Mouse (Mus musculus) naive thymus-derived CD4-positive, alpha-beta T cell, adult 2 months (primary cell): ENCODE measurements at regions not wholly inside any gene's neighbourhood (a gene's known extent, or its start where the extent isn't known, plus 50 kb on each side); places are given as distances from the start of the nearest gene placed in this dataset.
A peak's percentile ranks its signal among the peaks of the same experiment; 100 is the strongest.

ENCODE experiments used
- DNase-seq: peaks from one replicate; pipeline ENCODE4 v3.0.0-alpha.2; 2011; ENCODE audit warnings: low read depth

GRCm38 (mm10) chr2:30717566-30718328, 85.7 kb downstream of the 1700001O22Rik start:
- peak; percentile 25 for DNase-seq

- peak; percentile 22 for DNase-seq
Measured at GRCm38 (mm10) chr2:30716580-30717565, 86.6 kb downstream of the 1700001O22Rik start.

GRCm38 (mm10) chr2:30715720-30716310, 87.6 kb downstream of the 1700001O22Rik start:
- DNase-seq: no peak

- DNase-seq: no peak
Measured at GRCm38 (mm10) chr2:30713535-30713934, 89.9 kb downstream of the 1700001O22Rik start.

GRCm38 (mm10) chr2:30712841-30713401, 90.5 kb downstream of the 1700001O22Rik start:
- no peak for DNase-seq

GRCm38 (mm10) chr2:30711853-30712498, 91.5 kb downstream of the 1700001O22Rik start:
- DNase-seq: peak; percentile 84

GRCm38 (mm10) chr2:30711476-30711852, 92.0 kb downstream of the 1700001O22Rik start:
- DNase-seq: no peak

GRCm38 (mm10) chr2:30710895-30711294, 92.6 kb downstream of the 1700001O22Rik start:
- DNase-seq: no peak

GRCm38 (mm10) chr2:30709386-30709884, 94.0 kb downstream of the 1700001O22Rik start:
- no peak for DNase-seq

- no peak for DNase-seq
Measured at GRCm38 (mm10) chr2:30708762-30709385, 94.6 kb downstream of the 1700001O22Rik start.

- no peak for DNase-seq
Measured at GRCm38 (mm10) chr2:30708001-30708683, 95.3 kb downstream of the 1700001O22Rik start.

GRCm38 (mm10) chr2:30707099-30708000, 96.1 kb downstream of the 1700001O22Rik start:
- DNase-seq: peak; percentile 70

GRCm38 (mm10) chr2:30706036-30706435, 97.4 kb downstream of the 1700001O22Rik start:
- DNase-seq: no peak

GRCm38 (mm10) chr2:30703308-30703707, 100.2 kb downstream of the 1700001O22Rik start:
- no peak for DNase-seq

- no peak for DNase-seq
Measured at GRCm38 (mm10) chr2:30702711-30703110, 100.8 kb downstream of the 1700001O22Rik start.

GRCm38 (mm10) chr2:30700890-30701289, 102.6 kb downstream of the 1700001O22Rik start:
- no peak for DNase-seq

GRCm38 (mm10) chr2:30700471-30700870, 103.0 kb downstream of the 1700001O22Rik start:
- no peak for DNase-seq

GRCm38 (mm10) chr2:30699797-30700454, 103.5 kb downstream of the 1700001O22Rik start:
- peak; percentile 90 for DNase-seq
